In genomic region chr15:102625687-102626055, GRCm38 (mm10) we compare ENCODE assay signal across 8 mouse cellular contexts. TPM values are rescaled to one million over a fixed set of nuclear protein-coding genes. Genes with fewer than 3 reads are reported as not detected.
DNase-seq lines count a peak whose midpoint lies in the region; ATAC-seq and TF ChIP-seq lines count a peak whose summit lies in the region.

No protein-coding gene starts in this region.

- H3K27me3 ChIP-seq in lung, embryonic 16.5 days (ENCODE audit: control insufficient read depth, insufficient read depth, low read depth, low read length) = no peaks in the 10 kb centered on the region
- no peaks in the 10 kb centered on the region for H3K27me3 ChIP-seq in hindbrain, embryonic 11.5 days (ENCODE audit: control insufficient read depth, insufficient read depth, low read length)
- H3K27me3 ChIP-seq in liver, postnatal 0 days (ENCODE audit: insufficient read depth, low read length) = no peaks in the 10 kb centered on the region
- H3K27me3 ChIP-seq in stomach, embryonic 15.5 days (replicated peaks) = no peaks in the 10 kb centered on the region

- peak overlapping the region; percentile 75 for H3K4me3 ChIP-seq in lung, embryonic 16.5 days (ENCODE audit: low read length)
- H3K4me3 ChIP-seq in hindbrain, embryonic 11.5 days (ENCODE audit: low read depth, low read length) = peak overlapping the region; percentile 63
- peak overlapping the region; percentile 69 for H3K4me3 ChIP-seq in liver, postnatal 0 days (ENCODE audit: low read depth, low read length)
- peak overlapping the region; percentile 68 for H3K4me3 ChIP-seq in stomach, embryonic 15.5 days (replicated peaks)

- DNase-seq in adrenal gland, postnatal 14 days = peak; percentile 62
- no peak for DNase-seq in adrenal gland, postnatal 4 days (ENCODE audit: low spot score in 2 of 2)
- DNase-seq in lung, adult 18-20 months = no peak
- peak; percentile 69 for DNase-seq in hindbrain, embryonic 11.5 days (ENCODE audit: low spot score)
- DNase-seq in liver, postnatal 0 days = peak; percentile 75
- DNase-seq in cerebellum, adult 18-20 months = no peak

- under 1% methylated on average over 18 of the region's 18 CpGs for WGBS in lung, embryonic 16.5 days
- 1% methylated on average over 18 of the region's 18 CpGs for WGBS in hindbrain, embryonic 11.5 days
- 0% methylated on average over 18 of the region's 18 CpGs for WGBS in liver, postnatal 0 days (ENCODE audit: insufficient replicate concordance)
- WGBS in stomach, embryonic 15.5 days = under 1% methylated on average over 18 of the region's 18 CpGs

- no peak for TF ChIP-seq CTCF in liver, postnatal 0 days (IDR thresholded peaks at IDR 0.05; ENCODE audit: low read depth)

- no peak for TF ChIP-seq EP300 in liver, postnatal 0 days (IDR thresholded peaks at IDR 0.05; ENCODE audit: low read depth)

- H3K4me2 ChIP-seq in lung, embryonic 16.5 days (ENCODE audit: low read depth, low read length) = peak overlapping the region; percentile 74
- H3K4me2 ChIP-seq in hindbrain, embryonic 11.5 days (replicated peaks; ENCODE audit: low read depth, low read length) = peak overlapping the region; percentile 76
- H3K4me2 ChIP-seq in liver, postnatal 0 days (ENCODE audit: low read depth, low read length) = peak overlapping the region; percentile 85
- H3K4me2 ChIP-seq in stomach, embryonic 15.5 days = peak overlapping the region; percentile 83

- no peaks in the 10 kb centered on the region for H3K36me3 ChIP-seq in lung, embryonic 16.5 days (ENCODE audit: control insufficient read depth, insufficient read depth, low read length)
- H3K36me3 ChIP-seq in hindbrain, embryonic 11.5 days (ENCODE audit: control insufficient read depth, insufficient read depth, low read length) = no peaks in the 10 kb centered on the region
- no peaks in the 10 kb centered on the region for H3K36me3 ChIP-seq in liver, postnatal 0 days (replicated peaks; ENCODE audit: insufficient read depth, low read length)
- H3K36me3 ChIP-seq in stomach, embryonic 15.5 days = no peaks in the 10 kb centered on the region

- peak overlapping the region; percentile 75 for H3K9ac ChIP-seq in lung, embryonic 16.5 days (ENCODE audit: low read length)
- H3K9ac ChIP-seq in hindbrain, embryonic 11.5 days (ENCODE audit: low read depth, low read length) = peak overlapping the region; percentile 84
- H3K9ac ChIP-seq in liver, postnatal 0 days (replicated peaks) = peak overlapping the region; percentile 76
- H3K9ac ChIP-seq in stomach, embryonic 15.5 days = peak overlapping the region; percentile 27; the same call in 1 of the 2 replicates

- peak overlapping the region; percentile 97 for H3K27ac ChIP-seq in lung, embryonic 16.5 days (ENCODE audit: low read length)
- H3K27ac ChIP-seq in hindbrain, embryonic 11.5 days (ENCODE audit: low read depth, low read length) = peak overlapping the region; percentile 97
- H3K27ac ChIP-seq in liver, postnatal 0 days (ENCODE audit: low read depth) = peak overlapping the region; percentile 96
- H3K27ac ChIP-seq in stomach, embryonic 15.5 days = peak overlapping the region; percentile 99

- H3K4me1 ChIP-seq in lung, embryonic 16.5 days (replicated peaks; ENCODE audit: control insufficient read depth, insufficient read depth, low read length) = peaks cover 22% of the 10 kb centered on the region
- H3K4me1 ChIP-seq in hindbrain, embryonic 11.5 days (replicated peaks; ENCODE audit: control insufficient read depth, insufficient read depth, low read length) = peaks cover 3% of the 10 kb centered on the region; the same call in 1 of the 2 replicates
- H3K4me1 ChIP-seq in liver, postnatal 0 days (ENCODE audit: insufficient read depth) = peaks cover 20% of the 10 kb centered on the region
- peaks cover 13% of the 10 kb centered on the region; the same call in 1 of the 2 replicates for H3K4me1 ChIP-seq in stomach, embryonic 15.5 days

- no peaks in the 10 kb centered on the region for H3K9me3 ChIP-seq in lung, embryonic 16.5 days (ENCODE audit: control insufficient read depth, low read length)
- H3K9me3 ChIP-seq in hindbrain, embryonic 11.5 days (ENCODE audit: control insufficient read depth, low read length) = no peaks in the 10 kb centered on the region
- H3K9me3 ChIP-seq in liver, postnatal 0 days (ENCODE audit: low read length) = no peaks in the 10 kb centered on the region
- no peaks in the 10 kb centered on the region for H3K9me3 ChIP-seq in stomach, embryonic 15.5 days

- ATAC-seq in lung, embryonic 16.5 days (ENCODE audit: low read depth) = no peak; the same call in 1 of the 2 replicates
- no peak; the same call in 1 of the 2 replicates for ATAC-seq in hindbrain, embryonic 11.5 days (ENCODE audit: low FRiP score)
- ATAC-seq in liver, postnatal 0 days = peak; percentile 35
- ATAC-seq in stomach, embryonic 15.5 days (ENCODE audit: insufficient read depth, low FRiP score, low read depth) = no peak

RNA-seq across cellular contexts. Expression of gene Atf7, which starts 0.4 kb away (rescaled TPM):
- total RNA-seq in adrenal gland, postnatal 14 days (2021) = 76.1 and 86.7 TPM in 2 replicates
- total RNA-seq in adrenal gland, postnatal 4 days (2021) = 10 to 100 TPM; 81.4 to 87.1 TPM
- polyA plus RNA-seq in lung, embryonic 16.5 days (2015; fragmentation: Nextera tagmentation; extraction: Ambion mirVana) = 43.5 and 50.0 TPM in 2 replicates
- polyA plus RNA-seq in hindbrain, embryonic 11.5 days (2014; fragmentation: Nextera tagmentation; extraction: Ambion mirVana) = 14.7 and 15.5 TPM in 2 replicates
- polyA plus RNA-seq in liver, postnatal 0 days (2015; fragmentation: Nextera tagmentation; extraction: Ambion mirVana) = 7.7 and 8.1 TPM in 2 replicates
- 35.2 and 36.5 TPM in 2 replicates for polyA plus RNA-seq in stomach, embryonic 15.5 days (2015; fragmentation: Nextera tagmentation; extraction: Ambion mirVana)

RNA-seq across cellular contexts. Expression of gene Gm28047, which starts 0.8 kb away (rescaled TPM):
- 2.8 TPM in 1 of 2 replicates, not detected in the other for total RNA-seq in adrenal gland, postnatal 14 days (2021)
- 1 to 10 TPM in 1 of 2 experiments, not detected in 1; 1.5 TPM for total RNA-seq in adrenal gland, postnatal 4 days (2021)
- not detected in 2 replicates for polyA plus RNA-seq in lung, embryonic 16.5 days (2015; fragmentation: Nextera tagmentation; extraction: Ambion mirVana)
- 0.93 TPM in 1 of 2 replicates, not detected in the other for polyA plus RNA-seq in hindbrain, embryonic 11.5 days (2014; fragmentation: Nextera tagmentation; extraction: Ambion mirVana)
- not detected in 2 replicates for polyA plus RNA-seq in liver, postnatal 0 days (2015; fragmentation: Nextera tagmentation; extraction: Ambion mirVana)
- polyA plus RNA-seq in stomach, embryonic 15.5 days (2015; fragmentation: Nextera tagmentation; extraction: Ambion mirVana) = 0.28 TPM in 1 of 2 replicates, not detected in the other

RNA-seq across cellular contexts. Expression of gene Atp5g2, which starts 46.5 kb away (rescaled TPM):
- total RNA-seq in adrenal gland, postnatal 14 days (2021) = 35.4 and 47.3 TPM in 2 replicates
- 10 to 100 TPM; 18.1 to 18.2 TPM for total RNA-seq in adrenal gland, postnatal 4 days (2021)
- 73.6 and 76.2 TPM in 2 replicates for polyA plus RNA-seq in lung, embryonic 16.5 days (2015; fragmentation: Nextera tagmentation; extraction: Ambion mirVana)
- polyA plus RNA-seq in hindbrain, embryonic 11.5 days (2014; fragmentation: Nextera tagmentation; extraction: Ambion mirVana) = 57.6 and 66.0 TPM in 2 replicates
- 49.2 and 53.0 TPM in 2 replicates for polyA plus RNA-seq in liver, postnatal 0 days (2015; fragmentation: Nextera tagmentation; extraction: Ambion mirVana)
- polyA plus RNA-seq in stomach, embryonic 15.5 days (2015; fragmentation: Nextera tagmentation; extraction: Ambion mirVana) = 57.1 and 63.3 TPM in 2 replicates

Comparison
In these comparisons a context has a peak if more than half of its experiments do, and no peak if none do; other contexts are left out.
1. DNase-seq: peak in adrenal gland, postnatal 14 days (single experiment), hindbrain, embryonic 11.5 days (single experiment) and liver, postnatal 0 days (single experiment); none in adrenal gland, postnatal 4 days (0 of 2), lung, adult 18-20 months (0 of 2) and cerebellum, adult 18-20 months (0 of 2).
2. H3K9ac ChIP-seq: peak in every context shown above with its lines; median percentile 84 in hindbrain, embryonic 11.5 days; 76 in liver, postnatal 0 days; 75 in lung, embryonic 16.5 days; 27 in stomach, embryonic 15.5 days.
3. Peak in every context shown above with its lines, with median percentiles within 50 percentile points of each other: H3K27ac ChIP-seq, H3K4me2 ChIP-seq and H3K4me3 ChIP-seq.